Mouse (Mus musculus) layer of hippocampus, adult 8-10 months (tissue): ENCODE data around the gene Tenm1. TPM values are rescaled to one million over a fixed set of nuclear protein-coding genes. Genes with fewer than 3 reads are reported as not detected.

Experiments
- DNase-seq, 2 experiments: peaks; one replicate each; pipeline ENCODE4 v3.0.0; 2022; ENCODE audit warnings: low spot score in 2 of 2
- total RNA-seq, 4 experiments: library from RNA; stranded (reverse); gene quantifications; 2 replicates each; pipeline ENCODE4 v1.2.4; 2022

Gene Tenm1
- total RNA-seq, result 10 to 100 TPM; 31.3 to 35.7 (median 33.9) TPM

DNA sequence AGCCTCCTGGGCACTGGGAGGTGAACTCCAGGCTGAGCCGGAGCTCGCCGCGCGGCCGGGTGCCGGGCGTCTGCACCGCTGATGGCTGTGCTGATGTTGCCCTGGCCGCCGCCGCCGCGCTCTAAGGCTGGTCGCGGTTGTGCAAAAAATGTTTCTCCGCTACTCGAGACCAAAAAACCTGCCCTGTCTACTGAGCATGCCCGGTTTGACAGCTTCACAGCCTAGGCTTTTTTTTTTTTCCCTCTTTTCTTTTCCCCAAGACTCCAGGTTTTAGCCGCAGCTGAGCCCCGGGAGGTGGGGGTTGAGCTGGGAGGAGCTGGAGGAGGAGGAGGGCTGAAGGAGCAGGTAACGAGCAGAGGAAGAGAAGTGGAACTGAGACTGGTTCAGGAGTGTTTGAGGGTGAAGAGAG lies at the start of gene Tenm1:
Gene Tenm1, minus strand, starts transcription at position 272 of the 409 bp plus-strand sequence.
- peak; percentile 21 to 35 for DNase-seq

DNA sequence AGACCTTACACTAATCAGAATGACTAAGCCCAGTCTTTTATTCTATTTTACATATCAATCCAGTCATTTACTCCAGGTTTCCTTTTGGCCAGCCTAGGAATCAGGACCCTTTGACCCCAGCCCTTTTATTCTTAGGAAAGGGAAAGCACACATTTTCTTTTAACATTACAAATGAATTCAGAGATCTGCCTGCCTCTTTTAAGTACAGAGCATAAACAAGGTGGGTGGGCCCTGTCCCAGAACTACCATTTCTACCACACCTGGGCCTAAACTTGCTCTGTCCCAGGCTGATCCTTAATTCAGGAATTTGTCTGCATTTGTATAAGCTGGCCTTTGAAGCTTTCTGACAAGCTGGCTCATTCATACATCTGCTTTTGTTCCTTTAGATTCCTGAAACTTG lies 38.4 kb upstream of the Tenm1 start:
- no peak for DNase-seq

DNA sequence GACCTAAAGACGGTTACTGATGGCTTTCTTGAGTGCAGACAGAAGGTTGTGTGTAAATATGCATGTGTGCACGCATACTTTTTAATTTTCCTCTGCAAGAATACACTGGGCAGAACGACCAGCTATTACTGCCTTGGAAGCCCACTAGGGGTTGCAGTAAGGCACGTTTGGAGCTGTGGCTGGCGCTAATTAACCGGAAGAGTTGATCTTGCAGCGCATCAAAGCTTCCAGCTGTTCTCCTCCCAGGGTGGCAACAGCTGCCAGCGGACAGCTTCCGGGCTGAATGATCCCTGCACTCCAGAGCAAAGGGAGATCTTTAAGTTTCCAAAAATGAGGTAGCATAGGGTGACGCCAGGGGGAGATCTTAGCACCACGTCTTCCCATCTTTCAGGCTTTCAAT lies 1.7 kb upstream of the Tenm1 start:
- DNase-seq, result peak; percentile 4 to 19

DNA sequence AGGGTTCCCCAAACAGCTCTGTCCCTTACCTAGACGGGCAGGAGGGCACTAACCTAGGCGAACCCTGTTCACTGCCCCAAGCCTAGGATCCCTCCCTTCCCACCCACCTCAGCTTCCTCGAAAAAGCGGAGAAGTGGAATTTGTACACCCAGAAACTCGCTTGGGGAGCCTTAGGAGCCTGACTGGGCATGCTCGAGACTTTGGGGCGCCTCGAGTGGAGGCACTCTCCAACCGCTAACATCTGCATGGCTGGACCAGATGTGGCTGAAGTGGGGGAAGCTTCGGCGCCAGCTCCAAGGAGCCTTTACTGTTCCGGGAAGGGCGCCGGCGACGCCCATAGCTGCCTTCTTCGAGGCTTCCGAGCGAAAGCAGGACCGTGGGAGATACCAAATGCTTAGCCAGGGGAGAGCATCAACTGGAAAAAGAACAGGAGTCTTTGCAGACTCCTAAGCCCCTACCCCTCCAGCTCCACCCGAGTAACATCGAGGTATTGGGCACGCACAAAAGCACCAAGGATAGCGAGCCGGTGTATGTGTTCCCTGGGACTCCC lies 1.1 kb upstream of the Tenm1 start:
- peak; percentile 8 to 17 for DNase-seq

DNA sequence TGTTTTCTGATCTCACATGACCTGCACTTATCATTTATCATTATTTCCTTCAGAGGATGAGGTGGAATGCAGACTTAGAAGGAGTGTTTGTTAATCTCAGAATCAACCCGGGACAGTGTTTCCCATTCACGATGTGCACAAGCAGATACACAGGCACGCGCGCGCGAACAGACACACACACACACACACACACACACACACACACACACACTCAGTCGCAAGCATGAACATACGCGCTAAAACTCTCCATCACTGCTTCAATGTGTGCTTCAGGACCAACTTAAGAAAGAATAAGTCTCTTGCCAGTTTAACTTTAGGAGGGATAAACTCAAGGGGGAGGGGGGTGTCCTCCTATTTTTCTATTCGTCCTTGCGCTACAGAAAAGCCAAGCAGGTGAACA lies 411 bp upstream of the Tenm1 start:
- DNase-seq, result peak in 1 of 2 experiments; percentile 12

- DNase-seq, result no peak
These were observed 963 bp downstream of the Tenm1 start for GRCm38 (mm10) chrX:43427961-43428365.

DNA sequence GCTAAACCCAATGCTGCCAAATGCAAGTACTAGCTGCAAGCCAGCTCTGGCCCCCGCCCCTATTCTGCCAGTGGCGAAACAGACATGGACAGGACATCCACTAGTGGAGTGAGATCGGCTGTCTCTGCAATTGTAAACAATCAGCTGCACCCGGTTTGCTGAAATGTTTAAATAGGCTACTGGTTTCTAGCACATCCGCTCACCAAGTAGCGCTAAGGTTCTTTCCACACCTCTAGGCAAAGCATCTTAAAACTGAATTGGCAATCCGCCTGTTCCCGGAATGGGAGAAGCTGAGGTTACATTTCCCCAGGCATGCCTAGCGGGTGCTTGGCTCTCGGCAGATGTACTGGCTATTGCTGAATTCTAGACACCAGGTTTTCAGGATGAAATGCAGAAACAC lies 1.8 kb downstream of the Tenm1 start:
- peak; percentile 3 to 10 for DNase-seq

GRCm38 (mm10) chrX:43397957-43398356 lies 31.0 kb downstream of the Tenm1 start:
- no peak for DNase-seq

DNA sequence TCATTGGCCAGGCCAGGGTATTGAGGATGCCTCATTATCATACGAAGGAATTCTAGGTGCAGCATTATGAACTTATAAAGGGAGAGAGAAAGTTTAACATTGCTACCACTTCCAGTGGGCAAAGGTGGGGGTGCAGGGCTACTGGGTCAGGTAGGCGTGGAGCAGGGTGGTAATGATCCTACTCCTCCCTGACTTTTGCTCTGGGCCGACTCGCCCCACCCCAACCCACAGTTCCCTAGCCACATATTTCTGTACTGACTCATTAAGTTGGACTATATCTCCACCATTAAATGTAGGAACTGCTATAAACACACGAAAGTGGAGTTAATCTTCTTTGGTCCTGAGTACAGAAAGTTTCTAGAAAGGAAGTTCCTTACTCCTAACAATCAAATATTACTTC lies 40.8 kb downstream of the Tenm1 start:
- DNase-seq, result no peak

GRCm38 (mm10) chrX:43372526-43372925 lies 56.4 kb downstream of the Tenm1 start:
- no peak for DNase-seq

DNA sequence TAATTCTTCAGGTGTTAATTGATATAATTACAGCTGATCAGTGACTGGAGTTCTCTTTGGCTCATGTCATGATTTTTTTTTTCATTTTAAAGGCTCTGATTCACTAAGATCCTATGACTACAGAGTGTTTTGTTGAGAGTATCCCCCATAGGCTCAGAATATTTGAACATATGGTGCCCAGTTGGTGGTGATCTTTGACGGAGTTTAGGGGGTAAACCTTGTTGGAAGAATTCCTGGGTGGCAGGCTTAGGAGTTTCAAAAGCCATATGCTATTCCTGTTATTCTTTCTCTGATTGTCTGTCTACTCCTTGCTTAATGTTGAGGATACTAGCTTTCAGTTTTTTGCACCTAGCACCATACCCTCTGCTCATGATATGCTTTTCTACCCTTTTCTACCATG lies 109.6 kb downstream of the Tenm1 start:
- DNase-seq, result no peak

- no peak for DNase-seq
These were observed 111.0 kb downstream of the Tenm1 start for GRCm38 (mm10) chrX:43317801-43318520.

DNA sequence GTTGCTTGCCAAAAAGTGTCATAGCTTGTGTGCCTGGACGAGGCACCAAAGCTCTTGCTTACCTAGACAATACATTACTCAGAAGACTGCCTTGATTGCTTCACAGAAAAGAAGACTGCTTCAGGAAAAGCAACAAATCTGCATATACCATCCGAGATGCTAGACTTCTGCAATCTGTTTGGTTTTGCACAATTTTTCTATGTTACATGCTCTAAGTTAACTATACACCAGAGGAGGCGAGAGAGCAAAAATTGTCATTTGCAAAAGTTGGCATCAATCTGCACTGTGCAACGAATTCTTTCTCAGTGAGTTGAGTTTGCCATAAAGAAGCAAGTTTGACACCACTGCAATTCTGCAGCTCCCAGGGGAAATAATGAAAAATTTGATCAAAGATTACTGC lies 193.1 kb downstream of the Tenm1 start:
- no peak for DNase-seq

GRCm38 (mm10) chrX:43205003-43205402 lies 223.9 kb downstream of the Tenm1 start:
- no peak for DNase-seq

DNA sequence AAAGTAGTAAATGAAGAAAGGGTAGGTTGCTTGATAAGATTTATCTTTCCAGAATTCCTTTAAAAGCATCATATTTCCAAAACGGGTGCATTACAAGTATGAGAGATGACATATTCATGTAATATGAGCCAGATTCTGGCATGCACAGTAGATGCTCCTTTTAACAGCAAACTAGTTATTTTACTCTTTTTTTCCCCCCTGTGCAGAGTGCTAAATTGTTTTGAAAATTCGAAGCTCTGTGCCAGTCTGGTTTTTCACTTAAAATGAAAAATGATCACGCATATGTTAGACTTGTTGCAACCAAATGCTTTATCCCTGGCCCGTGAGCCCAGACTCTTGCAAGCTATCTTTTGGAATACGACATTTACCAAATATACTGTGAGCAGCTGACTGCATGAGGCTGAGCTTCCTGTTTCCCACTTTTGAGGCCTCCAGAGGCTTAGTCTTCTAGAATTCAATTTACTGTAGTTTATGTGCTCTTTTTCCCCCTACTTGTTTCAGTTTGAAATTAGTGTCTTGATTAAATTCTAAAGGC lies 226.6 kb downstream of the Tenm1 start:
- peak in 1 of 2 experiments; percentile 2 for DNase-seq

DNA sequence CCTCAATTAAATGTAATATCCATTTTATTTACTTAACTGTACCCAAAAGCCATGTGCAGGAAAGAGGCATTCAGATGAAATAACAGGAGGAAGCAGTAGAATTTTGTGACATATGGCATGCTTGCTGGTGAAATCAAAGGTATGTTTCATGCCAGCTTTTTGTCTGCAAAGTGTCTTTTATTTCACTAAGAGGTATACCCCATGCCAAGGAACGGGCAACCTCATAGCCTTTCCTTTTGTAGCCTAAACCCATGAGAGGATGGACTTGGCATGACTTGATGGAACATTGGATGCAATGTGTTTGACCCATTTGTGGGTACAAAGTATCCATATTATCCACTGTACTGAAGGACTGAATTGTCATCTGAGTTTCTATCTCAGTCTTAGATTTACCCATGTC lies 246.0 kb downstream of the Tenm1 start:
- no peak for DNase-seq

DNA sequence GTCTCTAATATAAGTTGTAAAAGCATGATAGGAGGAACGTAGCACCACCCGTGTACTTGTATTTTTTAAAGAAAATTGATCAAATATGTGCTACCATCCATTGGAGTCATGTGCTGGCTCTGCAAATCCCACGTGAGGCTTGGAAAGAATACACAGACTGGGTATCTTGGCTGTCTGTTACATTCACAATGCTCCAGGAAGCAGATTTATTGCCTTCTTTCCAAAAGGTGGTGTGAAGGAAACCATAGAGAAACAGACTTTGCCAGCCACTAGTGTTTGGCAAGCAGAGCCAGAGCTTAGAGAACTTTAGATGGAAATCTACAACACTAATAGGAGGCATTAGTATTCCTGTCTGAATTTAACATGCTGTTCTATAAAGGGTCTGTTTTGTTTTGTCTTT lies 277.4 kb downstream of the Tenm1 start:
- no peak for DNase-seq

- no peak for DNase-seq
These were observed 299.2 kb downstream of the Tenm1 start for GRCm38 (mm10) chrX:43129696-43130095.

DNA sequence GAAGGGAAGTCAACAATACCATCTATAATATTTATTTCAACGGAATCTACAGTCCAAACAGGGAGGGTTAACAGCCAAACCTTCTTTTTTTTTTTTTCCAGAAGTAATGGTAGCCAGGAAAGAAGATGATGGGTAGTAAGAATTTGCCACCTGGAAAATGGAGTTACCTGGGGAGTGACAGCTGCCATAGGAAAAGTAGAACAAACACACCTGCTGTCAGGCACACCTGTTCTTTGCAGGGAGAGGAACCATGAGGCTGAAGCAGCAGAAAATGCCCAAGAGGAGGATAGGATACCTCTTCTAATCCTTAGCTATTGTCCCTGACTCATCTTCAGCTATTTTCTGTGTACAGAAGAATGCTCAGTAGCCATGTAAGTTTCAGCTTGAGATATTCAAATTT lies 306.4 kb downstream of the Tenm1 start:
- DNase-seq, result no peak

DNA sequence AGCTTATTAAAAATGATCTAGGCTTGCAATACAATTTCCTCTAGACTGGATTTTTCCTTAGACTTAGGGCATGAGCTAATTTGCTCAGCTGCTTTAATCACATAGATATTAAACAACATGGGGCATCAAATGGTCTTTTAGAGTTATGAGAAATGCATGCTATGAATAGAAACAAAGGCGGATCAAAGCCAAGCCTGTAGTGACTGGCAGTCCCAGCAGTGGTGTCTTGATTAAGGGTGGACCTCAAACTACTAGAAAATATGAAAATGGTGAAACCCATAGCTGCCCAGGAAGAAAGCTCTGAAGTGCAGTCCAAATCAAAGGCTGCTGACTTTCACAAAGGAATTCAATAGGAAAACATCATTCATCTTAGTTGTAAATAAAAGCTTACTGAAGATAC lies 306.9 kb downstream of the Tenm1 start:
- DNase-seq, result no peak

- no peak for DNase-seq
These were observed 442.8 kb downstream of the Tenm1 start for GRCm38 (mm10) chrX:42986100-42986499.

DNA sequence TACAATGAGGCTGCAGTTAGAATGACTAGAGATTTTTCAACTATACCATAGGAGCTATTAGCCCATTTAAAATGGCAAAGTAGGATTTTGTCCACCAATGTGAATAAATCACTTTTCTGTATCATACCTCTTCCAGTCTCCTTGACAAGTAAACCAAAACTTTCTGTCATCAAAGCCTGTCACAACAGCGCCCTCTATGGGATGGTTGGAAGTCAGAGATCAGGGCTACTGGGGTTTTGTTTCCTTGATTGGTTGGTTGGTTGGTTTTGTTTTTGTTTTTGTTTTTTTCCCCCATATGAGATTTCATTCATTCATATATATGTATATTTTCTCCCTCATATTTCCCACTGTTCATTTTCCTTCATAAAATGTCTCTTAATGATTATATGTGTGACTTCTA lies 455.4 kb downstream of the Tenm1 start:
- no peak for DNase-seq

GRCm38 (mm10) chrX:42967611-42968010 lies 461.3 kb downstream of the Tenm1 start:
- no peak for DNase-seq
